Mouse (Mus musculus): ENCODE data around the gene Carmil1.
A peak's percentile ranks its signal among the peaks of the same experiment; 100 is the strongest.

Carmil1 gene

DNA sequence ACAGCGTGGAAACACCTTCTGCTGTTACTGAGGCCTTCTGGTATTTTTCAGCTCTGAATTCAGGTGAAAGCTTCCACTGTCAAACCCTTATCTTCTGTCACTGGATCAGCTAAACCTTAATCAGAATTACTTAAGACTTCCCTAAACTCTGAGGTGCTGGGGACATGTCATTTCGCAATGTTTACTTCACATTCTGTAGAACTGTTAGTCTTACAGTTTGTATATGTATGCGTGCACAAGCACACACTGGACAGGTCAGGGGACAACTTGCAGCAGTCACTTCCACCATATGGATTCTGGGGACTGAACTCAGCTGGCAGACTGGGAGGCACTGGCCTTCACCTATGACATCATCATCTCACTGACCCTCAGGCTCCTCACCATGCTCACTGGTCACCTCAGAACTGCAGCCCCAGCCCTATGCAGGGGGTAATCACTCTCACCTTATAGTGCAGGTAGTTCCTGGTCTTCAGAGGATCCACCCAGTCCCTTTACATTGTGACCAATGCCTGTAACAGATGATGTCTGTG is 60.1 kb downstream of the Carmil1 start:
- DNase-seq (ENCODE audit: low read depth, low spot score) = no peak

DNA sequence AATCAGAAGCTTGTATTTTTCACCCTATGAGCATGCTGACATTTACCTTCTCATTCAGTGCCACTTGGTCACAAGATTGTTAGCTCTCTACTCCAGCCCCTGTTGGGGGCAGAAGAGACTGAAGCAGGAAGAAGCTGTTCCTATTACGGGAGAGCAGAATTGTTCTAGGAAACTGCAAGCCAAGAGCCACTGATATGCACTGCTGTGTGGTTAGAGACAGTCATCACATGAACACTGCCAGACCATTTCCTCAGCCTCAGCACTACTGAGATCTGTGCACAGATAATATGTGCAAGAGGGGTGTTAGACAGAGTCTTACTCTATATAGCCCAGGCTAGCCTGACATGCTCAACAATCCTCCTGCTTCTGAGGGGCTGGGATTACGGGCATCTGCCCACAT is 69.4 kb downstream of the Carmil1 start:
- no peak for DNase-seq (ENCODE audit: low read depth, low spot score)

DNA sequence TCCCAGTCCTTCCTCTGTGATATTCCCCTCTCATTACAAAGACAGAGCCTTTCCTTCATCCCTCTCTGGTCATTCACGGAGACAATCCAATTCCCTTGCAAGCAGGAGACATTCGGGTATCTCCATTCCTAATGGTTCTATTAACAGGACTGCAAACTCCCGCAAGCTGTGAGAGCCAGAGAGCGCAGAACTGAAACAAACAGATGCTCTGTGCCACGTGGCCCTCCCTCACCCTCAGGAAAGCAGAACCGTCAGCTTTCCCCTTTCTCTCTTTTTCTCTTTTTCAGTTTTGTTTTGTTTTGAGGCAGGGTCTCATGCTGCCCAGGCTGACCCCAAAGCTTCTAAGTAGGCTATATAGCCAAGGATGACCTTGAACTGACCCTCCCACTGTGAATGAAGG is 74.5 kb downstream of the Carmil1 start:
- no peak for DNase-seq (ENCODE audit: low read depth, low spot score)

DNA sequence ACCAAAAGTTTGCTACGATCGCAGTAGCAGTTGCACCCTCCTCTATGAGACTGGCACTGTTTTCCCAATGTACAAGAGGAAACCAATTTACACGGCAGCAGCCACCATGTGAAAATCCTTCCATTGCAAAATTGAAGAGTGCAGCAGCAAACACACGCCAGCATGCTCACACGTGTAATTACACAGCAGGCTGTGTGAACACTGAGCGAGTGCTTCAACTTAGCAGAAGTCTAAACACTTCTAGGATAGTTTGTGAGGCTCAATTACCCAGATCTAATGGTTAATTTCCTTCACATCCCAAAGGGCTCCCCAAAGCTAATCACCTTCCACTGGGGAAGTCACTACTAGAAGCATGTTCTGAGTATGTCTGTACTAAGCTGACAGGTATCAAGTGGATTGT is 78.3 kb downstream of the Carmil1 start:
- no peak for DNase-seq (ENCODE audit: low read depth, low spot score)

DNA sequence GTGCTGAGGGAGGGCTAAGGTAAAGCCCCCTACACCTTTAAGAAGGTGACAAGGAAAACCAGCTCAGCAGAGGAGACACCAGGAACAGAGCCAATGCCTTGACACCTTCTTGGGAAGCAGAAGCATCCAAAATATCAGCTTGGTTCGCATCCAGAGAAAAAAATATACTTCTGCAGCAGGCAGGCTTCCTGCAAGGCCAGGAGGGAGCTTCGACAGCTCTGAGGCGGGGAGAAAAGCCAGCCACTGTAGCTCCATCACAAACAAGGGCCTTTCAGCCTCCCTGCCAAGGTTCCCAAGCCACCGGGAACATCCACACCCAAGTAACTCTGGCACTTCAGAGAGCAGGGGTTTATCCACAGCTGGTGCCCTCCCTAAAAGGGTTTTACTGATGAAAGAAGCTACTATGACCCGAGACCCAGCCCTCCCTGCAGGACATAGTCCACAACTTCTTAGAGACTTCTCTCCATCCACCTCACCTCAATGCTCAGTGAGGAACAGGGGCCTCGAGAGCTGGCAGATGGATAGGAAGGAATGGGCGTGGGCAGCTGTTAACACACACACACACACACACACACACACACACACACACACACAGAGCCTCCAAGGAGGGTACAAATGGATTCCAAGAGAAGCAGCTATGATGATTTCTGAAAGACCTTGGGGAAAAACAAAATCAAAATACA is 80.6 kb downstream of the Carmil1 start:
- no peak for DNase-seq (ENCODE audit: low read depth, low spot score)

DNA sequence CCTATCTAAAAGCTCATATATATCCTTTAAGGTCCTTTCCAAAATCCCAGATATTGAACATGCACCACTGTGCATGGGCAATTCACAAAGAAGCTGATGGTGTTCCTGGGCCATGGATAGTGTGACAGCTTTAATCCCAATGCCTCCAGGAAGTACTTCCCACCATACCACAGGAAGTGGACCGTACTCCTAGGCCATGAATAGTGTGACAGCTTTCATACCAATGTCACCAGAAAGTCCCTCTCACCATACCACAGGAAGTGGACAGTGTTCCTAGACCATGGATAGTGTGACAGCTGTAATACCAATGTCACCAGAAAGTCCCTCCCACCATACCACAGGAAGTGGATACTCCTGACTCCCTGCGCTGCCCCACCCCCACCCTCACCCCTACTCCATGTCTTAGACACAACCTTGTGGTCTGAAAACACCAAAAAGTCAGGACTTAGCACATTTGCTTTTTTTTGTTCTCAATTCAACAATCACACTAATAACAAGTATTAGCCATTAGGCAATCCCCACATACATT is 82.1 kb downstream of the Carmil1 start:
- no peak for DNase-seq (ENCODE audit: low read depth, low spot score)

DNA sequence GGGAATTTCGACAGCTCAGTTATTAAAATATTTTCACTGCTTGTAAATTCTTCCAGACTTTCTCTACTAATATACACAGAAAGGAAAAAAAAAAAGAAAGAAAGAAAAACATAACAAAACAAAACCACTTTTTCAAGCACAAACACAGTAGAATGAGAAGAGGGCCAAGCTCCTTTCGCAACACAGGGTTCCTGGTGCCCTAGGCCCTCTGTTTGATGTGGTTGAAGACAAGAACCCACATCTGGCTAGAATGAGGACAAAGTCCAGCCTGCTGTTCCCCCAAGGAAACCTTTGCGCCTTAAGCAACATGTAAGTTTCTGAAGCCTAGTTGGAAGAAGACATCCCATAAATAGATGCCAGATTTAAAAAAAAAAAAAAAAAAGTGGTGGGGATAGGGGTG is 85.2 kb downstream of the Carmil1 start:
- DNase-seq (ENCODE audit: low read depth, low spot score) = no peak

DNA sequence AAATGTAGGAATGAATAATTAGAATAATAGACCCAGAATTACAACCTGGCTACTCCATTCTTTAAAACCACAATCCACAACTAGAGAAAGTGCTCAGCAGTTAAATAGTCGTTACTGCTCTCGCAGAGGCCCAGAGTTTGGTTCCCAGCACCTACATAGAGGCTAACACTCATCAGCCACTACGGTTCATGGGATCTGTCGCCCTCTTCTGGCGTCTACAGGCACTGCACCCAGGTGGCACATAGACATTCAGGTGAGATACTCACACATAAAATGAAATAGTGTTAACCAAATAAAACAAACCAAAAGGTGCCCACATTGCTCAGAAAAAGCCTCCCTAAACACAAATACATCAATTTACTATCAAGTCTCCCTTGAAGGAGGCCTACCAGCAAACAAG is 86.6 kb downstream of the Carmil1 start:
- peak; percentile 7 for DNase-seq (ENCODE audit: low read depth, low spot score)

DNA sequence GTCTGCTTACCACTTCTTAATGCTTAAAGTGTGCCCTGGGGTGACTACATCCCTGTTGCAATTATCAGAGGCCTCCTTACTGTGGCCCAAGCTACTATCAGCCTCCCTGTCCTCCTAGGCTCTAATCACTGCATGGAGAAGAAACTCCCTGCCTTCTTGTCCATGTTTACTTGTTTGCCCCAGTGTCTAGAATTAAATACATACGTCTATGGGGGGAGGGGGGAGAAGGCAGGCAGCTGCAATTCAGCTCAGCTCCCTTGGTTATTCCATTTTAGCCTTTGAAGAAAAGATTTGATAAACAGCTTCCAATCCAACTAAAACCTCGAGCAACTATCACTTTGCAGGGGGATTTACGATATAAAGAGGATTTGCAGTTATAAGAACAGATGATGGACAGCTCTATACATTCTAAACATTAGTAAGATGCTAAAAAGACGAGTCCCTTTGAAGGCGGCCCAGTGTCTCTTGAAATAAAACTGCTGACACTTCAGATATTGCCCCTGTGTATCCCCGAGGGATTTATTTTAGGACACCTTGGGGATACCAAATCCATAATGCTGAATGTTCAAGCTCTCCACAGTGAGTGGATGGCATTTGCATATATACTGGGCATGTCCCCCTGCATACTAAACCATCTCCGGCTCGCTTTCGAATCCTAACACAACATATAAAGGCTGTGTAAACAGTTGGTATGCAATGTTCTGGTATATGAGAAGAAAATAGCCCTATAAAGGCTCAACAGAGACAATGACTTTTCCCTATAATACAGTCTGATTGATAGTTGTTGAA is 89.5 kb downstream of the Carmil1 start:
- no peak for DNase-seq (ENCODE audit: low read depth, low spot score)

DNA sequence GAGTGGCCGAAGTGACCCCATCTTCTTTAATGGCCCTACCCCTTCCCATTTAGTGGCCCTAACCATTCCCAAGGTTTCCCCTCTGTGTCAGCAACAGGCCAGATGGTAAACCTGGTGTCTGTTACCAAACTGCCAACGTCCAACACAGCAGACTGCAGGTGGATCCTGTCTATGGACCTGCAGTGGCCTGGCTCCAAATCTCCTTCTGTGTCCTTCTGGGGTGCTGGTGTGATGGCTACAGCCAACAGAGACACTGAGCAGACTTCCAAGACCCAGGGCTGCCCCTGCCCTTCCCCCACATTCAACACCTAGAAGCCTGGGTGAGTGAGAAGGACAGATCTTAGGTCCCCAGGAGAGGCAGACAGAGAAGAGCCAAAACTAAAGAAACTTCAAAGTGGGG is 93.6 kb downstream of the Carmil1 start:
- no peak for DNase-seq (ENCODE audit: low read depth, low spot score)

DNA sequence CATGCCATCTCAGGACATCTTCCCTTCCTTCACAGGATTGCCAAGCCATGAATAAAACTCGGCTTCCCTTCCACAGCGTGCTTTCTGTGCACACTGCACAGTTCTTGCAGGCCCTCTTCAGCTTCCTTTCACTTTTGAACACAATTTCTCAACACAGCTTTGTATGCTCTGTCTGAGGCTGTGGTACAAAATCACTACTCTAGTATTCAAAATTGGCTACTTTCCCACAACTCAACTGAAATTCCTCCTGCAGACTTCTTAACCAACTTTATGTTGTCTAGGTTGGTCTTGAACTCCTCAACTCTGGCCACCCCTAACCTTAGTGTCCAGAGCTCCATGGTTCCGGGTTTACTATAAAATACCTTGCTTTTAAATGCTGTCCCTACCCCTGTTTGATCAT is 95.0 kb downstream of the Carmil1 start:
- DNase-seq (ENCODE audit: low read depth, low spot score) = no peak

DNA sequence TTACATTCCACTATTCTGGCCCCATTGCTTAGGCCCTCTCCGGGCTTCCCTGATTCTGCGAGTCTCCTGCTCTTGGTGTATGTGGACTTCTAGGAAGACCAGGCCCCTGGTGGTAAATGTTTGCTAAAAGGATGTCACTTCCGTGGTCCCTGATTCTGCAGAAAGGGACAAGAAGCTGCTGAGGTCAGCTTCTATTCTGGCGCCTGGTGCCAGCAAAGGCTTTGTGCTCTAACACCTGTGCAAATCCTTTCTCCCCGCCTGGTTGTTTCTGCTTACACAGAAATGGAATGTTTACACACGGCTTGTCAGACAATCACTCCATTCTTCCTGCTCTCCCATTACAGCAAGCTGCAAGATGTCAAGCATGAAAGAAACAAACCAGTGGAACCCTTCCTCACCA is 97.7 kb downstream of the Carmil1 start:
- no peak for DNase-seq (ENCODE audit: low read depth, low spot score)

DNA sequence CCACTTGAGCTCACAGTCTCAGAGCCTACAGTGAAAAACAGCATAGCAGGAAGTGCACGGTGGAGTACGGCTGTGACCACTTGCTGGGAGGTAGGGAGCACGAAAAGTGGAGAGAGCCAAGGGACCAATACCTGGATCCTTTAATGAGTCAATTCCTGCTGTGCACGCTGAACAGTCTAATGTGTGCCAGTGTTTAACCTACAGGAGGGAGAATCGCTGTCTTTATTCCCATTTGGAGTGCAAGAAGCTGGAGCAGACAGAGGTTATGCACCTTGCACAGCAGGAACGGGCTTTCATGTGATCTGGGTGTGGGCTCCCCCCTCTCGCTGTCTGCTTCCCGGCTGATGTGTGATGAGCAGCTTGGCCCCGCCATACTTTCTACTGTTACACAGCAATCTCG is 101.1 kb downstream of the Carmil1 start:
- DNase-seq (ENCODE audit: low read depth, low spot score) = no peak

DNA sequence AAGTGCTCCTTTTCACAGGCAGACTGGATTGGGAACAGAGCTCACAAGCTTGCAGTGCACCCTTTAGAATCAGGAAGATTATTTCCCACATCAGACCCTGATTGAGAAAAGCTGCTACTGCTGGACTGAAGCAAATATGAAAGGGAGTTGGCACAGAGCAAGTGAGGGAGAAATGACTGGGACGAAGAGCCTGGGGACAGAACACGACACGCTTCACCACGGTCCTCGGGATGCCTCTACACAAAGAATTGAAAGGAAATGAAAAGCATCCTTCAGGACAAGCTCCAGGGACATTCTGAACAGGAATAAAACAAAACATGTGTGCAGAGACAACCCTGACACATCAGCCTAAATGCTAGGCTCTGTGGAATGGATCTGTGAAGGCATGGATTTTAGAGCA is 103.0 kb downstream of the Carmil1 start:
- no peak for DNase-seq (ENCODE audit: low read depth, low spot score)

DNA sequence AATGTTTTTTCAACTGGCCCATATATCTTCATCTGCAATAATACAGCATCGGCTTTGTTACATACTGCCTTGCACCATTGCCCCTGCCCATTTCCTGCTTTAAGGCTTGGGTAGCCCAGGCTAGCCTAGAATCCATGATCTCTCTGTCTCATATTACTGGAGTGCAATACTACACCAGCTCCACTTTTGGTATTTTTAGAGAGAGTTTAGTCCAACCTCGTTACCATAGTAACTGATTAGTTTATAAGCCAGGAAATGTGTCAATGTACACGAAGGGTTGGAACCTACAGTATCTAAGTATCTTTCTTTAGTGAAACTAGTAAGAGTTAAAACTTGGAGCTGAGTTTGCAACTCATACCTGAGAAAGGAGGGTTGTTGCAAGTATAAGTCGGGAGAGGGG is 103.8 kb downstream of the Carmil1 start:
- DNase-seq (ENCODE audit: low read depth, low spot score) = no peak

DNA sequence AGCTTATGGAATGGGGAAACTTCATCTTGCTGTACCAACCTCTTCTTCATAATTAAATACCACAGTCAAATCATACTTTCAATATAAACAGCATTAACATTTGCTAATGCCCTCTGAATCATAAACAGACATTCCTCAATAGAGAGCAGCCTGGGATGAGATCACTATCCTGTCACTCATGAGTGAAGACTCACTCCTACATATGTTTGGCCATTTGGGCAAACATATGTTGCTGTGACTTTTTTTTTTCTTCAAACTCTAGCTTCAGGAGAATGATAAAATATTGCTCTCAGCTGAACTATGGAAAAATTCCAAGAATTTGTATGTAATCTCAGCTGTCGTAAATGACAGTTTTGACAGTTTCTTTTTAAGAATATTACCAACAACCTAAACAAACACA is 110.9 kb downstream of the Carmil1 start:
- no peak for DNase-seq (ENCODE audit: low read depth, low spot score)

DNA sequence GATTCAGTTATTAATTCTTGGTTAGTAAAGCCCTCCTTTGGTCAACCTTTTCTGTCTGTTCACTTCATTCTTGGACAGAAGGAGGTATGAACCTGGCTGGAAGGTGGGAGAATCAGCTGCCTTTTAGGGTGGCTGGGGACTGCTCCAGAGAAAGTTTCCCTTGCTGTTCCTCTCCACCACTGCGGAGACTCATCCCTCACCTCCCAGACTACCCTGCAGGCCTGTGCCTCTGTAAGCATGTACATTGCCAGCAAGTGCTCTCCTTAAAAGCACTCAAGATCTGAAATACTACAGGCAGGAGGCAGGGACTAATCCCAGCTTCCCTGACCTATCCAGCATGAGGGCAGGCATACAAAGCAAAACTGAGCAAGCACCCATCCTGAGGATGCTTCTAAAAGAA is 117.2 kb downstream of the Carmil1 start:
- no peak for DNase-seq (ENCODE audit: low read depth, low spot score)

DNA sequence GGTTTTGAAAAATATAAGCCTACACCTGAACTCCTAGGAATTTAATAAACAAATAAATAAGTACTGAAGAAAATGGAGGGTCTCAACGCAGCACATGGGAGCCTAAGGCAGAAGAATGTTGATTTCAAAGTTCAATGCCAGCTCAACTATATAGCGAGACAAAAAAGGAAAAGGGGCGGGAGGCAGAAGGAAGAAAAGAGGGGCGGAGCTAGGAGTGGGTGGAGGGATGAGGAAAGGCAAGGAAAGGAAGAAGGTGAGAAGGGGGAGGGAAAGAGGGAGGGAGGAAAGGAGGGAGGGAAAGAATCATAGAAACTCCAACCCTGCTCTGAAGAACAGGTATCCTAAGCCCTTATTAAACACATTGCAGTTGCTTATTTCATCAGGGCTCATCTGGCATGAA is 119.5 kb downstream of the Carmil1 start:
- DNase-seq (ENCODE audit: low read depth, low spot score) = no peak

DNA sequence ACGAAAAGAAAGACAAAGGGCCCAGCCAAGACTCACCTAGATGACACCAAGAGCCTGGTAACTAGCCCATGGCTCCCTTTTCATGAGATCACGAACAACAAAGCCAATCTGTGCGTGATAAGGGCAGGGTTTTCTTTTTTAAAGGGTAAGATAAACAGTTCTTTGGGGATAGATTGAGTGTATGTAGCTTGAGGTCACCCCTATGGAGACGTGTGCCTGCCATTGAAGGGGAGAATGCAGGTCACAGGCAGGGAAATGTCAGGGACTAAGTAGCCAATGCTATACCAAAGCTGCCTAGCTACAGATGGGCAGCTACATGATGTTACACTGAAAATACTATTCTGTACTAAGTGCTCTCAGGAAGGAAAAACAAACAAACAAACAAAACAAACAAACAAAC is 120.6 kb downstream of the Carmil1 start:
- DNase-seq (ENCODE audit: low read depth, low spot score) = no peak

DNA sequence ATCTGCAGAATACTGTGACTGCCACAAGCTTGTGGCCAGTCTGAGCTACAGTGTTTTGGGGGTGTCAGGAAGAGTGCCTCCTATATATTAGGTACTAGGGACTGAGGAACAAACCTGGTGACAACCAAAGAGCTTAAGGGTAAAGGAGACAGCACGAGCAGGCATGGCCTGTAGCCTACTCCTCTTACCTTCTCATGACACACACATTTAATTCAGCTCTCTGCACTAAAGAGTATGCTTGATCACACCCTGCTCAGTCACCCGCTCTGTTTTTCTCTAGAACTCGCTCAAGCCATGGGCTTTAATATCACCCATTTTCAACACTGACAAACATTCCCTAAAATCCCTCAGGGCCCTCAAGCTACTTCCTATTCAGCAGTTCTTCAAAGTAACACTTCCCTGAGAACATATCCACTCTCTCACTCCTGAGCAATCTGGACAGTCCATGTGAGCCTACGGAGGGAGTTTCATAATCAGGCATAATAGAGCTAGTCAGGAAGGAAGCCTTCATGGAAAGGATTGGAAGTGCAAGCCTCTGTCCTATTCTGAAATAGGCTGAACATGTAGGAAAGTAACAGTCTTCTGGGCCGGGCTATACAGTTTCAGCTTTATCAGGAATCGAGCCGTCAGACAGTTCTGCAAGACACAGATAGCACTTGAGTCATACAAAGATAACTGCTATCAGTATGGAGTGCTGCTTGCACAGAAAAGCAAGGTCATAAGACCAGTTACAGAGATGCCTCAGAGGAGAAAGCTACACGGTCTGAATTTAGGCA is 121.2 kb downstream of the Carmil1 start:
- no peak for DNase-seq (ENCODE audit: low read depth, low spot score)

DNA sequence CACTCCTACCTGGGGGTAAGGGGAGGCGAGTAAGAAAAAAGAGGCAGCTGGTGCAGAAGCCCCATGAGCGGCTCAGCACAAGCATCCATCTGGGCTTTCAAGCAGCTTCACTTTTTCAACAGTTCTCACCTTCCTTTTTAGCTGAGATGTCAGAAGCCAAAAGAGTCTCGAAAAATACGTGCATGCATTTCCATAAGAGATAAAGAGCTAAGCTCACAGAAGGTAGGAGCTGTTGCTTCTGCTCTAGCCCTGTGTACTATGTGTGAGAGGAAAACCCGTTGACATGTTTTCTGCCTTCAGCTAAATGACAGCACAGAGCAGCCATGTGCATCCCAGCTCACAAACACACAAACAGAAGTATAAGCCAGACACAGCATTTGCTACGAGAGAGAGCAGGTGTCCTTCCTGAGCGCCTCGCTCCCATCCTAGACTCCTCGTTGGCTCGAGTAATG is 123.0 kb downstream of the Carmil1 start:
- DNase-seq (ENCODE audit: low read depth, low spot score) = no peak

DNA sequence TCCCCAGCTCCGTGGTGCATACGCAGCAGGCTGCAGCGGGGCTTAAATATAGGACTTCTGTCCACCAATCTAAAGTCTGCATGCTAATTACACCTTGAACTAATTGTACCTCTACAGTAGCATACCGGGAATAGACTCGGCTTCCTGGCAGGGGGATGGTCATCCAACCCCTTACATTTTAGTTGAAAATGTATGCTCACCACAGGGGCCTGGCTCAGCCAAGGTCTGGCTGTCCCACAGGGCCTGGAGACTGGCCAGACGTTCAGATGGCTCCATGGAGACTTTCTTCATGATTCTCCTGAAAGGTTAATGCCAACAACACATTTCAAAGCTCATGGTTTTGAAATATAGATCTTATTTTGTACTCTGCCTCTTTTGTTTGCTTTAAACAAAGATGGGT is 125.4 kb downstream of the Carmil1 start:
- DNase-seq (ENCODE audit: low read depth, low spot score) = no peak

Measured in CD4-positive, CD25-positive, alpha-beta regulatory T cell, adult 2 months (primary cell).